Mouse (Mus musculus) heart, embryonic 11.5 days (tissue): Measurements from ENCODE around the gene Prokr1. TPM values are rescaled to one million over a fixed set of nuclear protein-coding genes. Genes with fewer than 3 reads are reported as not detected.

Experiments used
- ATAC-seq: fragments of 200-750 bp; cut with Nextera tagmentation; replicated peaks from 2 replicates; pipeline ENCODE4 v1.8.0; 2017; ENCODE audit warnings: moderate library complexity; ENCODE audit not compliant: insufficient number of reproducible peaks, low FRiP score, low TSS enrichment
- H3K27ac ChIP-seq: fragments of 300-500 bp; sonication (generic); 2 replicates; pipeline ENCODE4 v1.5.1; 2014; ENCODE audit warnings: mild to moderate bottlenecking, low read depth, low read length
- H3K27me3 ChIP-seq: fragments of 300-500 bp; sonication (generic); 2 replicates; pipeline ENCODE4 v1.6.1; 2014; ENCODE audit warnings: mild to moderate bottlenecking, low read length, mixed read lengths; ENCODE audit not compliant: control insufficient read depth, insufficient read depth
- H3K36me3 ChIP-seq: fragments of 300-500 bp; sonication (generic); 2 replicates; pipeline ENCODE4 v1.6.1; 2014; ENCODE audit warnings: mild to moderate bottlenecking, low read length, moderate library complexity, mixed read lengths; ENCODE audit not compliant: control insufficient read depth, insufficient read depth
- H3K4me1 ChIP-seq: fragments of 300-500 bp; sonication (generic); 2 replicates; pipeline ENCODE4 v1.6.1; 2014; ENCODE audit warnings: low read length; ENCODE audit not compliant: control insufficient read depth, insufficient read depth
- H3K4me2 ChIP-seq: fragments of 300-500 bp; sonication (generic); 2 replicates; pipeline ENCODE4 v1.6.1; 2014; ENCODE audit warnings: mild to moderate bottlenecking, moderate library complexity
- H3K4me3 ChIP-seq: fragments of 300-500 bp; sonication (generic); 2 replicates; pipeline ENCODE4 v1.5.1; 2014; ENCODE audit warnings: low read depth, low read length
- H3K9ac ChIP-seq: fragments of 300-500 bp; sonication (generic); 2 replicates; pipeline ENCODE4 v1.6.1; 2014; ENCODE audit warnings: mild to moderate bottlenecking, low read depth, low read length, moderate library complexity
- H3K9me3 ChIP-seq: fragments of 300-500 bp; sonication (generic); replicated peaks from 2 replicates; pipeline ENCODE4 v1.6.1; 2016; ENCODE audit warnings: low read length; ENCODE audit not compliant: control insufficient read depth
- WGBS: fragments of 180-500 bp; shearing (Covaris S2); extraction: QIAGEN DNeasy Blood & Tissue Kit; methylation state at CpG from one replicate; pipeline ENCODE4 v1.1.7; 2014; ENCODE audit not compliant: insufficient replicate concordance; 5-methylcytosine and 5-hydroxymethylcytosine counted together
- polyA plus RNA-seq: library from polyadenylated mRNA; unstranded; fragments of >200 nt; fragmentation: Nextera tagmentation; extraction: Ambion mirVana; gene quantifications from 2 replicates; pipeline ENCODE4 v1.2.1, GENCODE M21; 2014

Gene Prokr1
- polyA plus RNA-seq, 1 experiment from 2014 or later: 1.8 TPM

DNA sequence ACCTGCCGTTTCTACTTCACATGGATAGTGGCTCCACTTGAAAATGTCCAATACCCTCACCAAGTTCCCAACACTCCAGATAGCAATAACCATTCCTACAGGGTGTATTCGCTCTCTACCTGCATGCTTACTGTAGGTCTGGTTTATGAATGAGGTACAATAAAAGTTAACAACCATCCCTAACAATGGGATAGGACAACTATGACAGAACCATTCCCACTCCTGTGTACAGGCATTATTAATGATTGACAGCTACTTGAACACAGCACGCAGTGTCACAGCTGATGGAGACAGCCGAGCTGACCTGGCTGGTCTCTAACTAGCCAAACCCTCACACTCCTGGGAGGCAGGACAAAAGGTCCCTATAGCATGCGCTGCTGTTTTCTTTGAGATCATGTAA is 52.9 kb downstream of the Prokr1 start:
- Histone ChIP-seq H3K9ac (no peak overlapping the region), H3K27ac (no peak overlapping the region), H3K4me1 (peaks cover 8% of the 10 kb centered on the region), H3K36me3 (no peaks in the 10 kb centered on the region), H3K9me3 (no peaks in the 10 kb centered on the region), H3K27me3 (peaks cover 5% of the 10 kb centered on the region; the same call in 1 of the 2 replicates), H3K4me2 (no peak overlapping the region), H3K4me3 (no peak overlapping the region)
- no peak for ATAC-seq
- WGBS: 63% methylated on average over 5 of the region's 5 CpGs

DNA sequence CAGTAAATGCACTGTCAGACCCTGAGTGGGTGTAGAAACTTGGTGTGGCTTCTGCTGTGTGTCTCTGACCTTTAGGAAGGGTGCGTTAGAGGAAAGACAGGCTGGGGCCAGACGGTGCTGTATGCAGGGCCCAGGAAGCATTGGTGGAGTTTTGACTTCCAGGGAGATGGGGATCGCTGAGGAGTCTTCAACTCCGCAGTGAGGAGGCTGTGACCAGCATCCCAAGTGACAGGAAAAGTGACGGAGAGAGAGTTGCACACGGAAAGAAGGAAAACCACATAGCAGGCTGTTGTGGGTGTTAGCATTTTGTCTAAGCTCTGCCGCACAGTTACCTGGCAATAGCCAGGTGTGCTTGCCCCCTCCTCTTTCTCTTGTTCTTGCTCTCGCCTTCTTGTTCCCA is 54.3 kb downstream of the Prokr1 start:
- Histone ChIP-seq H3K27me3 (peaks cover 5% of the 10 kb centered on the region; the same call in 1 of the 2 replicates), H3K9me3 (no peaks in the 10 kb centered on the region)
- 68% methylated on average over 8 of the region's 8 CpGs for WGBS

DNA sequence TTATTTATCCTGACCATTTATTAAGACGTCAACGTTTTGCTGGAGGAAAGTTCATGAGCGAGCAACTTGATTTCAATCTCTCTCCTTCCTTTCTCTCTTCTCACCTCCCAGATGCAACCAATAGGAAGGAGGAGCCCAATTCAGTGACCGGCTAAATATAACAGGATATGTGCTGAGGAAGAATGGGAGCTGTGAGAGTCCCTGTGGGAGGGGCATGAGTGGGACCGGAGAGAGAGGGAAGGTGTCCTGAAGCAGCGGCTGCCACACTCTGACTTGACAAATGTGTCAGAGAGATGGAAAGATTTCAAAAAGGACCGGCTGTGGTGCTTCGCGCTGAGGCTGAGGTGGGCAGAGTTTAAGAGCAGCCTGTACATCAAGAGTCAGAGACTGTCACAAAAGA is 54.9 kb downstream of the Prokr1 start:
- 50% methylated on average over 9 of the region's 9 CpGs for WGBS
- ATAC-seq: no peak
- no peak overlapping the region for H3K27ac ChIP-seq
- H3K4me2 ChIP-seq: no peak overlapping the region
- no peak overlapping the region for H3K4me3 ChIP-seq
- no peak overlapping the region for H3K9ac ChIP-seq
- no peaks in the 10 kb centered on the region for H3K36me3 ChIP-seq
- H3K27me3 ChIP-seq: peaks cover 5% of the 10 kb centered on the region; the same call in 1 of the 2 replicates
- H3K9me3 ChIP-seq: no peaks in the 10 kb centered on the region
- H3K4me1 ChIP-seq: peaks cover 3% of the 10 kb centered on the region; the same call in 1 of the 2 replicates

More for the DNA sequence above, 54.3 kb downstream of the Prokr1 start:
- no peak overlapping the region for H3K4me2 ChIP-seq
- H3K4me3 ChIP-seq: no peak overlapping the region
- H3K4me1 ChIP-seq: peaks cover 3% of the 10 kb centered on the region; the same call in 1 of the 2 replicates
- no peaks in the 10 kb centered on the region for H3K36me3 ChIP-seq
- no peak for ATAC-seq
- no peak overlapping the region for H3K27ac ChIP-seq
- no peak overlapping the region for H3K9ac ChIP-seq

DNA sequence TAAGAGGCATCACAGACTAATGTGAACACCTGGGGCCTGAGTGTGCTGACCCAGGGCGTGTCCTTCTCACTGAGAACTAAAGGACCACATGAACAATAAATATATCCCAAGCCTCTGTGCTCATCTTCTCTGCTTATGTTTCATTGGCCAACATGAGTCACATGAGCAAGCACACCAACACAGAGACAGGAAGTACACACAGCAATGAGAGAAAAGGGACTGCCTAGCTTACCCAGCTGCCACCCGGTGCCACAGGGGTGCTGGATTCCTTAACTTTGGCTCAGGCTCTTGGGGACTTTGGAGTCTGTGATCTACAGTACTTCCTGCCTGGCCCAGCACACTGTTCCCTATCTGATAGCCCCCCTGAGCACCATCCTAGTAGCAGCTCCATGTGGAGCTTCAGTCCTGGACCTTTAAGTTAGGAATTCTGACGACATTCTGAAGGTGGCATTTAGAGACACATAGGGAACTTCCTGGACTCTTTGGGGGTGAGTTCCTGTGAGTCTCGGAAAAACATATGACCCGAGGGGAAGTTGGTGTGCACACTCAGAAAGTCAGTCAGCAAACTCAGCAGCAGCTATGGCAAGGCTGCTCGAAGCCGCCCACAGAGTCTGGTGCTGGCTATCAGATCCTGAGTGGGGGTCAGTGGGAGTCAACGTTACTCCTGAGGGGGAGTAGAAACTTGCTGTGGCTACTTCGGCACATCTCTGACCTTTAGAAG is 55.5 kb downstream of the Prokr1 start:
- Histone ChIP-seq H3K9ac (no peak overlapping the region), H3K4me1 (peaks cover 3% of the 10 kb centered on the region; the same call in 1 of the 2 replicates), H3K9me3 (no peaks in the 10 kb centered on the region), H3K4me3 (no peak overlapping the region), H3K4me2 (no peak overlapping the region), H3K27ac (no peak overlapping the region), H3K36me3 (no peaks in the 10 kb centered on the region), H3K27me3 (peaks cover 5% of the 10 kb centered on the region; the same call in 1 of the 2 replicates)
- ATAC-seq: no peak
- WGBS: 69% methylated on average over 9 of the region's 9 CpGs

DNA sequence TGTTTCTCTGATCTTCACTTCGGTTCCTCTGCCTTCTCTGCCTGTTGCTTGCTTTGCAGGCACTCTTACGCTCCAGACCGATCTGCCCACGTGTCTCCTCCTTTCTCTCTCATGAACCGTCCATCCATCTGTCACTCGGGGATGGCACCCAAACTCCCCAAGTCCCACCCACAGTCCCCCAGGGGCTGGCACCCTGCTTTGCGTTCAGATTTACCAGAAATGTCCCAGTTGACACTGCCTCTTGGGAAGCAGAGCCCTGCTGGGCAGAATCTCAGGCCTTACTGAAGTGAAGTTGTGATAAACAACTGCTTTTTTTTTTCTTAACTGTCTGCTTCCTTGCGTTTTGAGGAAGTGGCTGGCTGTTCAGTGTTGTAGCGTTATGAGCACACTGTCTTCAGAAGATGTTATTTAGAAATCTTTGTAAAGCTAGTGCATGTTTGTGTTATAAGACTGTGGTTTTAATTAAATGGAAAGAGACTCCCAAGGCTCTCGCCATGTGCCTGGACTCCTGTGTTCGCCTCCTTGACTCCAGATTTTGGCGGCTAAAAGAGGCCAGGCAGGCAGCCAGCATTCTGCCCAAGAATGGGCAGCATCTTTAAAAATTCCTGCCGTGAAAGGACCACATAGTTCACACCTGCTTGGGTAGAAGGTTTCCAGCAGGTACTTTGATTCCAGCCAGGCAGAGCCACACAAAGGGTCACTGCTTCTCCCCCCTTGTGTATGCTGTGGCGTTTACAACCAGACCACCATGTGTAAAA is 57.4 kb downstream of the Prokr1 start, which contains the start of gene Arhgap25:
Arhgap25 (minus strand) TSS at position 307 of the 758 bp plus-strand sequence.
- Histone ChIP-seq H3K27me3 (peaks cover 4% of the 10 kb centered on the region; the same call in 1 of the 2 replicates), H3K4me2 (no peak within 1 kb of the TSS), H3K9ac (no peak within 1 kb of the TSS), H3K36me3 (no peaks in the 10 kb centered on the region), H3K9me3 (no peaks in the 10 kb centered on the region), H3K4me3 (no peak within 1 kb of the TSS), H3K4me1 (peaks cover 3% of the 10 kb centered on the region; the same call in 1 of the 2 replicates), H3K27ac (no peak within 1 kb of the TSS)
- 57% methylated on average over 14 of the region's 14 CpGs for WGBS
- ATAC-seq: no peak

DNA sequence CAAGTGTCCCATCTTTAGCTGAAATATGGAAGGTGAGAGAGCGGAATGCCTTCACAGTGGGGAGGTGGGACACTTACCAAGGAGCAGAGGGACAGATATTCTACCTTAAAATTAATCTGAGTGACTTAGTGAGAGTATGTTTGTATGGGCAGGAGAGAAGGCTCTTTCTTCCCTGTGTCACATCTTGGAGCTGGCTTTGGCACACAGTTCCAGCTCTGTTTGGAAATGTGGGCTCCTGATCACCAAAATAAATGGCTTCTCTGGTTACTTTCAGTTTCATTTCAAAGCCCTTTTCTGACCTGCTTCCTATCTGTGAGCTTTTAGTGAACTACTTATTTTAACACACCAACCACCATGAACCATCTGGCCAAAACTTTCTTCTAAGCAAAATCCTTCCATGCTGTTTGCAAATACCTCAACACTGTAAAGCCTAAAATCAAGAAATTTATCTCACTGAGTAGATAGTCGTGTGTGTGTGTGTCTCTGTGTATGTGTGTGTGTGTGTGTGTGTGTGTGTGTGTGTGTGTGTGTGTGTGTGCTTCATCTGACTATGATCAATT is 59.0 kb downstream of the Prokr1 start:
- WGBS: 75% methylated on average over 2 of the region's 2 CpGs
- H3K27me3 ChIP-seq: peaks cover 3% of the 10 kb centered on the region; the same call in 1 of the 2 replicates
- no peak overlapping the region for H3K9ac ChIP-seq
- no peaks in the 10 kb centered on the region for H3K36me3 ChIP-seq
- no peak overlapping the region for H3K4me3 ChIP-seq
- no peak for ATAC-seq
- no peak overlapping the region for H3K27ac ChIP-seq
- H3K4me1 ChIP-seq: peaks cover 3% of the 10 kb centered on the region; the same call in 1 of the 2 replicates
- H3K9me3 ChIP-seq: no peaks in the 10 kb centered on the region
- H3K4me2 ChIP-seq: no peak overlapping the region

DNA sequence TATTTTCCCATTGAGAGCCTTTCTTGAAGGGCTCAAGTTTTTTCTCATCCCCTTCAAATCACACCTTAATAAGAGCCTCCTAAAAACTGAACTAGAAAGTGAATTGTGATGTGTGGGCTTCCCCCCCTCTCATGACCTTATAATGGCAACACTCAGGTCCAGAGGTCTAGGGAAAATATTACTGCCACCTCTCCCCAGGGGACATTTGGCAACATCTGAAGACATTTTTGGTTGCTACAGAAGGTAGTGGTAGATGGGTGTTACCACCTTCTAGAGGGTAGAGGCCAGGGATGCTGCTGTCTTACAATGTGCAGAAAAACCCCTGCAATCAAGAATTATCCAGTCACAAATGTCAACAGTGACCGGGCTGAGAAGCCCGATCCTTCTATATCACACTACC is 60.2 kb downstream of the Prokr1 start:
- 78% methylated on average over 2 of the region's 2 CpGs for WGBS
- ATAC-seq: no peak
- no peaks in the 10 kb centered on the region for H3K4me1 ChIP-seq

More for the DNA sequence above, 60.2 kb downstream of the Prokr1 start:
- no peak overlapping the region for H3K4me3 ChIP-seq
- H3K4me2 ChIP-seq: no peak overlapping the region
- no peak overlapping the region for H3K27ac ChIP-seq
- no peaks in the 10 kb centered on the region for H3K36me3 ChIP-seq
- H3K27me3 ChIP-seq: no peaks in the 10 kb centered on the region
- no peaks in the 10 kb centered on the region for H3K9me3 ChIP-seq
- no peak overlapping the region for H3K9ac ChIP-seq
